Mouse (Mus musculus): ENCODE results near the gene Enpp3.

- TF ChIP-seq EP300 (optimal IDR thresholded peaks at IDR 0.05) (no peak), CTCF (IDR thresholded peaks at IDR 0.05; ENCODE audit: low read depth) (no peak)
Observed at GRCm38 (mm10) chr10:24763257-24763656, 79.4 kb downstream of the Enpp3 start.
